8 mouse cellular contexts compared by ENCODE assay signal in the genomic region with DNA sequence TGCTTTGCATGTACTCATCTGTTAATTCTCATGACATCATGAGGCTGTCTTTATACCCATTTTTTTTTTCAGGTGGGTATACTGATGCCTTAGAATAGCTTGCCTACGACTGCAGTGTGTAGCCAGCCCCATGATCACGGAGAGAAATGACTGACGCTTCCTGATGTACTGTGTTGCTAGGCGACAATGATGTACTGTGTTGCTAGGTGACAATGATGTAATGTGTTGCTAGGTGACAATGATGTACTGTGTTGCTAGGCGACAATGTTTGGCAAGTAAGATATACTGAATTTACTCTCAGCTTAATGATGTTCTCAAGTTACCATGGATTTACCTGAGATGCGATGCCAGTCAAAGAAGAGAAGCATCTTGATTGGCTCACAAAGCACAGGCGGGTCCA. TPM values are rescaled to one million over a fixed set of nuclear protein-coding genes. Genes with fewer than 3 reads are reported as not detected.
DNase-seq lines count a peak whose midpoint lies in the region; ATAC-seq lines count a peak whose summit lies in the region.

TSS of gene Gzmk (minus strand) at position 98 of the 400 bp plus-strand sequence.

- no peaks in the 10 kb centered on the region for H3K9me3 ChIP-seq in embryonic facial prominence, embryonic 14.5 days (ENCODE audit: control insufficient read depth, low read length)
- H3K9me3 ChIP-seq in neural tube, embryonic 11.5 days (ENCODE audit: control insufficient read depth, low read length) = no peaks in the 10 kb centered on the region

- DNase-seq in embryonic facial prominence, embryonic 14.5 days (ENCODE audit: low spot score) = peak; percentile 24
- peak; percentile 49 for DNase-seq in neural tube, embryonic 11.5 days (ENCODE audit: low spot score)
- DNase-seq in gastrocnemius, postnatal 36 days = no peak
- DNase-seq in heart, postnatal 36 days = no peak
- no peak for DNase-seq in cerebellum, adult 11 months
- no peak for DNase-seq in gastrocnemius, adult 18-20 months (ENCODE audit: low spot score)

- H3K9ac ChIP-seq in embryonic facial prominence, embryonic 14.5 days (ENCODE audit: low read depth, low read length) = no peak within 1 kb of the TSS
- no peak within 1 kb of the TSS for H3K9ac ChIP-seq in neural tube, embryonic 11.5 days (ENCODE audit: low read length)

- H3K4me1 ChIP-seq in embryonic facial prominence, embryonic 14.5 days (ENCODE audit: control insufficient read depth, insufficient read depth, low read length) = peaks cover 9% of the 10 kb centered on the region; the same call in 1 of the 2 replicates
- H3K4me1 ChIP-seq in neural tube, embryonic 11.5 days (ENCODE audit: control insufficient read depth, insufficient read depth, low read length) = no peaks in the 10 kb centered on the region

- intact Hi-C loops in gastrocnemius, postnatal 36 days (cut with DNase I) = no loop called here
- intact Hi-C loops in heart, postnatal 36 days (cut with DNase I) = loop anchor here (5.0 kb wide), 1 partner anchor 41 kb away; no protein-coding TSS in a partner anchor

- ATAC-seq in activated CD4-positive, CD25-positive, alpha-beta regulatory T cell, adult 4 months = peak; percentile 57
- ATAC-seq in embryonic facial prominence, embryonic 14.5 days (ENCODE audit: low read depth) = peak; percentile 63
- peak; percentile 48 for ATAC-seq in inflammation-experienced regulatory T-cells, adult 6 months
- ATAC-seq in neural tube, embryonic 11.5 days (ENCODE audit: insufficient read depth, low FRiP score, low TSS enrichment) = peak; percentile 87

- no peak within 1 kb of the TSS for H3K4me2 ChIP-seq in embryonic facial prominence, embryonic 14.5 days (ENCODE audit: low read depth, low read length)
- H3K4me2 ChIP-seq in neural tube, embryonic 11.5 days (ENCODE audit: low read depth) = no peak within 1 kb of the TSS

- no peaks in the 10 kb centered on the region for H3K36me3 ChIP-seq in embryonic facial prominence, embryonic 14.5 days (ENCODE audit: control insufficient read depth, insufficient read depth, low read length)
- H3K36me3 ChIP-seq in neural tube, embryonic 11.5 days (ENCODE audit: control insufficient read depth, insufficient read depth, low read length) = no peaks in the 10 kb centered on the region

- no peaks in the 10 kb centered on the region for H3K27me3 ChIP-seq in embryonic facial prominence, embryonic 14.5 days (replicated peaks; ENCODE audit: control insufficient read depth, insufficient read depth, low read length)
- no peaks in the 10 kb centered on the region for H3K27me3 ChIP-seq in neural tube, embryonic 11.5 days (ENCODE audit: control insufficient read depth, insufficient read depth, low read length)

- WGBS in embryonic facial prominence, embryonic 14.5 days = 60% methylated on average over 7 of the region's 7 CpGs
- WGBS in neural tube, embryonic 11.5 days = 61% methylated on average over 7 of the region's 7 CpGs

- H3K4me3 ChIP-seq in embryonic facial prominence, embryonic 14.5 days (ENCODE audit: low read depth, low read length) = no peak within 1 kb of the TSS
- H3K4me3 ChIP-seq in neural tube, embryonic 11.5 days (ENCODE audit: low read depth, low read length) = no peak within 1 kb of the TSS

- no peak within 1 kb of the TSS for H3K27ac ChIP-seq in embryonic facial prominence, embryonic 14.5 days (replicated peaks; ENCODE audit: low read depth, low read length)
- H3K27ac ChIP-seq in neural tube, embryonic 11.5 days (ENCODE audit: low read depth, low read length) = no peak within 1 kb of the TSS

RNA-seq across cellular contexts. Expression of gene Gzmk, which starts in this region (rescaled TPM):
- polyA plus RNA-seq in activated CD4-positive, CD25-positive, alpha-beta regulatory T cell, adult 4 months (2017; shearing (Covaris generic)) = 1 to 10 TPM; 1.2 TPM
- not detected in 2 replicates for polyA plus RNA-seq in embryonic facial prominence, embryonic 14.5 days (2014; fragmentation: Nextera tagmentation; extraction: Ambion mirVana)
- 100 to 1,000 TPM in 1 of 3 experiments, 1 to 10 TPM in 2; 1.0 to 254 (median 2.3) TPM for polyA plus RNA-seq in inflammation-experienced regulatory T-cells, adult 6 months (2017; shearing (Covaris generic))
- polyA plus RNA-seq in neural tube, embryonic 11.5 days (2014; fragmentation: Nextera tagmentation; extraction: Ambion mirVana) = not detected in 2 replicates
- total RNA-seq in gastrocnemius, postnatal 36 days (2021) = not detected
- not detected for total RNA-seq in heart, postnatal 36 days (2021)
- not detected for total RNA-seq in gastrocnemius, adult 18-20 months (2021)

Comparison
In these comparisons a context has a peak if more than half of its experiments do, and no peak if none do; other contexts are left out.
1. Peak in DNase-seq and ATAC-seq in embryonic facial prominence, embryonic 14.5 days; RNA of the gene not detected or under 1 TPM.
2. Peak in DNase-seq and ATAC-seq in neural tube, embryonic 11.5 days; RNA of the gene not detected or under 1 TPM.